In genomic region chr15:9472167-9472566, GRCm38 (mm10) we compare ENCODE assay signal across 21 mouse cellular contexts. TPM values are rescaled to one million over a fixed set of nuclear protein-coding genes. Genes with fewer than 3 reads are reported as not detected.
DNase-seq lines count a peak whose midpoint lies in the region; ATAC-seq lines count a peak whose summit lies in the region.
"Had no signal": no experiment of that assay in that cellular context is flagged by ENCODE, and none has a peak within 500 bp of the region (broad histone marks: within the 10 kb centered on the region; RNA-seq: fewer than 3 reads in every experiment).

No protein-coding gene starts in this region.

- H3K9ac ChIP-seq in liver, embryonic 16.5 days (ENCODE audit: low read depth, low read length): peak overlapping the region; percentile 59
- H3K9ac ChIP-seq: neural tube, embryonic 12.5 days had no signal

- peak; percentile 60 for ATAC-seq in CD4-positive, CD25-positive, alpha-beta regulatory T cell, adult 4 months
- 0 out of 2 replicates have a peak, but pooled peaks have one; percentile 12 for ATAC-seq in erythroid progenitor cell, adult 5-6 weeks (replicated peaks; ENCODE audit: low FRiP score, poor library complexity, severe bottlenecking)
- peak; percentile 22; the same call in 1 of the 2 replicates for ATAC-seq in liver, embryonic 16.5 days (ENCODE audit: low read depth)
- ATAC-seq in cerebellum, adult (ENCODE audit: insufficient number of reproducible peaks, low FRiP score, low TSS enrichment): no peak
- ATAC-seq: forebrain, embryonic 14.5 days; hindbrain, postnatal 0 days had no signal

- H3K36me3 ChIP-seq in liver, embryonic 16.5 days (ENCODE audit: control insufficient read depth, insufficient read depth): no peaks in the 10 kb centered on the region
- H3K36me3 ChIP-seq: midbrain, embryonic 10.5 days; neural tube, embryonic 12.5 days had no signal

- H3K4me3 ChIP-seq in liver, embryonic 16.5 days (ENCODE audit: low read depth, low read length): peak overlapping the region; percentile 41
- H3K4me3 ChIP-seq: midbrain, embryonic 10.5 days; neural tube, embryonic 12.5 days had no signal

- H3K4me2 ChIP-seq in liver, embryonic 16.5 days (ENCODE audit: low read depth, low read length): peak overlapping the region; percentile 57
- H3K4me2 ChIP-seq: neural tube, embryonic 12.5 days had no signal

- peak; percentile 41 for DNase-seq in CD4-positive helper T cell, adult 2 months (ENCODE audit: low read depth, low spot score)
- no peak for DNase-seq in right cerebral cortex, postnatal 25 days
- DNase-seq in c-Kit-positive CD71-positive TER-119-positive erythroid progenitor cells, embryonic 14.5 days (ENCODE audit: low spot score): no peak
- DNase-seq: adrenal gland, postnatal 14 days; cerebellum, adult 9-11 months; heart, postnatal 4 days; kidney, adult 8-10 months; kidney, postnatal 25 days; layer of hippocampus, adult 9-11 months; lung, postnatal 14 days had no signal

- H3K27ac ChIP-seq in liver, embryonic 16.5 days (ENCODE audit: low read length): peak overlapping the region; percentile 87
- H3K27ac ChIP-seq: hindbrain, postnatal 0 days; midbrain, embryonic 10.5 days; neural tube, embryonic 12.5 days; stomach, postnatal 0 days had no signal

- no peaks in the 10 kb centered on the region for H3K27me3 ChIP-seq in liver, embryonic 16.5 days (ENCODE audit: control insufficient read depth, insufficient read depth, low read depth, low read length)
- H3K27me3 ChIP-seq: CH12.LX; neural tube, embryonic 12.5 days had no signal

- WGBS in liver, embryonic 16.5 days (ENCODE audit: insufficient replicate concordance): 11% methylated on average over 3 of the region's 3 CpGs

- peaks cover 24% of the 10 kb centered on the region for H3K4me1 ChIP-seq in liver, embryonic 16.5 days (ENCODE audit: control insufficient read depth, low read depth, low read length)
- H3K4me1 ChIP-seq: midbrain, embryonic 10.5 days; neural tube, embryonic 12.5 days had no signal

- no peaks in the 10 kb centered on the region for H3K9me3 ChIP-seq in liver, embryonic 16.5 days (replicated peaks; ENCODE audit: control insufficient read depth, low read length)
- H3K9me3 ChIP-seq: neural tube, embryonic 12.5 days had no signal

RNA-seq across cellular contexts. Expression of gene Capsl, which starts 36.3 kb away (rescaled TPM):
- polyA plus RNA-seq in CD4-positive, CD25-positive, alpha-beta regulatory T cell, adult 4 months (2017; shearing (Covaris generic)): 1 to 10 TPM; 5.9 to 6.3 TPM
- total RNA-seq in erythroid progenitor cell, adult 5-6 weeks (2015; ENCODE audit: low replicate concordance): 4.0 TPM in 1 of 2 replicates, not detected in the other
- total RNA-seq in erythroid progenitor cell, adult 5-6 weeks (2017; ENCODE audit: low replicate concordance): not detected in 2 replicates
- 0.68 and 1.0 TPM in 2 replicates for polyA plus RNA-seq in liver, embryonic 16.5 days (2015; fragmentation: Nextera tagmentation; extraction: Ambion mirVana)
- total RNA-seq: adrenal gland, postnatal 14 days; granulocyte monocyte progenitor cell, adult 5-6 weeks; heart, postnatal 4 days had no signal

RNA-seq across cellular contexts. Expression of gene Il7r, which starts 57.8 kb away (rescaled TPM):
- polyA plus RNA-seq in CD4-positive, CD25-positive, alpha-beta regulatory T cell, adult 4 months (2017; shearing (Covaris generic)): 100 to 1,000 TPM; 218 to 281 TPM
- 15.1 and 15.5 TPM in 2 replicates for total RNA-seq in erythroid progenitor cell, adult 5-6 weeks (2015; ENCODE audit: low replicate concordance)
- total RNA-seq in erythroid progenitor cell, adult 5-6 weeks (2017; ENCODE audit: low replicate concordance): 10.7 and 16.6 TPM in 2 replicates
- 1.1 and 1.4 TPM in 2 replicates for polyA plus RNA-seq in liver, embryonic 16.5 days (2015; fragmentation: Nextera tagmentation; extraction: Ambion mirVana)
- total RNA-seq: granulocyte monocyte progenitor cell, adult 5-6 weeks; hindbrain, postnatal 0 days had no signal
- polyA plus RNA-seq: neural tube, embryonic 12.5 days had no signal

Comparison
In these comparisons a context has a peak if more than half of its experiments do, and no peak if none do; other contexts are left out.
1. RNA of gene Il7r, which starts 57.8 kb away (polyA plus RNA-seq): 218 to 281 TPM in CD4-positive, CD25-positive, alpha-beta regulatory T cell, adult 4 months; 1.1 to 1.4 TPM in liver, embryonic 16.5 days; every median in the first group is over 10 times any median in the second.